Mouse (Mus musculus) cortical plate, adult 2 months (tissue): Measurements from ENCODE around the gene Iglon5.
A peak's percentile ranks its signal among the peaks of the same experiment; 100 is the strongest.

Source experiments
- CTCF ChIP-seq: fragments of 200-500 bp; IDR thresholded peaks from 2 replicates; pipeline ENCODE4 v1.5.1; 2011; ENCODE audit warnings: mild to moderate bottlenecking, control low read depth, low read length; ENCODE audit not compliant: insufficient read depth; ENCODE audit errors: extremely low read depth
- POLR2A ChIP-seq: fragments of 200-500 bp; IDR thresholded peaks from 2 replicates; pipeline ENCODE4 v1.6.1; 2011; ENCODE audit warnings: mild to moderate bottlenecking, low read length, control low read depth; ENCODE audit not compliant: insufficient read depth; ENCODE audit errors: extremely low read depth

GRCm38 (mm10) chr7:43422995-43423617 is 66.8 kb downstream of the Iglon5 start:
- TF ChIP-seq CTCF = peak; percentile 86
- no peak for TF ChIP-seq POLR2A
